Mouse (Mus musculus): ENCODE results near the gene Rsl1d1.
"Not testable (repeated sequence)": the region's sequence is repeated elsewhere in the genome, so short reads cannot be mapped to it uniquely, and the experiment has no call there.

Gene Rsl1d1

DNA sequence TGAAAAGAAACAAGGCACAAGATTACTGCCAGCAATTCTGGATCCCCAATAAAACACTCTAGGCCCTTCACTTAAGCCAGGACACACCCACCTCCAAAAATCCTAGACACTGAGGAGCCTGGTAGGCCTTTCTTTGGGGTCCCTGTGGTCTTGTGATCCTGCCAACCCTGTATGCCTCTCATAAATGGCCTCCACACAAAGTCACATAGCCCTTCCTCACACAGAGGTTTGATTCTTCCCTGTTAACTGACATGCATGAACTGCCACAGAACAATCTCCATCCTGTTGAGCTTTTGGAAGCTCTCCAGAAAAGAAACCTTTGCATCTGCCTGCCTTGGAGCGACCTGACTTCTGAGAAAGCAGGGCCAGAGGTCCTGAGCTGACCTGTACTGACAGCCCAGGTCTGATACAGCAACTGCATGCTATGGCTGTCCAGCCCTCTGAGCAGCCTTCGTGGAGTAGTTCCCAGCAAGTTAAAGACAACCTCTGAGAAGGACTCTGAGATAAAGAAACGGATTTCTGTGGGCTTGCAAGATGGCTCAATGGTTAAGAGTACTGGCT is 38.4 kb downstream of the Rsl1d1 start:
- in situ Hi-C loops (cut with MboI, MseI): no loop called here

DNA sequence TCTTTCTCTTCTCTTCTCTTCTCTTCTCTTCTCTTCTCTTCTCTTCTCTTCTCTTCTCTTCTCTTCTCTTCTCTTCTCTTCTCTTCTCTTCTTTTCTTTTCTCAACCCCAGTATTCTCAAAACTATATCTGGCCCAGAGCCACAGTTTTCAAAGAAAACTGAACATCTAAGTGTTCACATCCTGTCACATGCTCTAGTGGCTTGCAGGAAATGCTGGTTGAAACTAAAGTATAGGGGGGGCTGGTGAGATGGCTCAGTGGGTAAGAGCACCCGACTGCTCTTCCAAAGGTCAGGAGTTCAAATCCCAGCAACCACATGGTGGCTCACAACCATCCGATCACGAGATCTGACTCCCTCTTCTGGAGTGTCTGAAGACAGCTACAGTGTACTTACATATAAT is 45.4 kb downstream of the Rsl1d1 start:
- in situ Hi-C loops (cut with MboI, MseI): not testable (repeated sequence)

DNA sequence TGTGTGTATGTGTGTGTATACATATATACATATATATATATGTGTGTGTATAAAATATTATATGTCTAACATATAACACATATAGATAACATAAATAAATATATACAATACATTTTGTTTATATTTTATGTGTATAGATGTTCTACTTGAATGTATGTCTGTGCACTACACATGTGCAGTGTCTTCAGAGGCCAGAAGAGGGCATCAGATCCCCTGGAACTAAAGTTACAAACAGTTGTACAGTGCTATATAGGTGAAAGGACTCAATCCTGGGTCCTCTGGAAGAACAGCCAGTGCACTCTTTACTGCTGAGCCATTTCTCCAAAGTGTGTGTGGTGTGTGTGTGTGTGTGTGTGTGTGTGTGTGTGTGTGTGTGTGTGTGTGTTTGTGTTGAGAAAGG is 48.6 kb downstream of the Rsl1d1 start:
- in situ Hi-C loops (cut with MboI, MseI): no loop called here

DNA sequence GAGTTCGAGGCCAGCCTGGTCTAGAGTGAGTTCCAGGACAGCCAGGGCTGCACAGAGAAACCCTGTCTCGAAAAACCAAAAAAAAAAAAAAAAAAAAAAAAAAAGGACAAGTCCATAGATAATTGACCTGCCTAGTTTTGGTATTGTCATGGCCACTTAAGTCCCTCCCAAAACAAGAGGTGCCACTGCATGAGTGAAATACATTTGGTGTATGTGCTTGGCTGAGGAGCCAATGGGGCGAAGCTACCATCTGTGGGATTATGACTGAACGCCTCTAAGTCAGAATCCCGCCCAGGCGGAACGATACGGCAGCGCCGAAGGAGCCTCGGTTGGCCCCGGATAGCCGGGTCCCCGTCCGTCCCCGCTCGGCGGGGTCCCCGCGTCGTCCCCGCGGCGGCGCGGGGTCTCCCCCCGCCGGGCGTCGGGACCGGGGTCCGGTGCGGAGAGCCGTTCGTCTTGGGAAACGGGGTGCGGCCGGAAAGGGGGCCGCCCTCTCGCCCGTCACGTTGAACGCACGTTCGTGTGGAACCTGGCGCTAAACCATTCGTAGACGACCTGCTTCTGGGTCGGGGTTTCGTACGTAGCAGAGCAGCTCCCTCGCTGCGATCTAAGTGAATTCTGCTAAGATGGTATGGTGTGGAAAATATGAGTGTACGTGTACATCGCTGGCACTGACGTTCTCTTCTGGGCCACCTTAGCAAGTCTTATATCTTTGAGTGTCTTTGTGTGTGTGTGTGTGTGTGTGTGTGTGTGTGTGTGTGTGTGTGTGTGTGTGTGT is 59.2 kb downstream of the Rsl1d1 start:
- in situ Hi-C loops (cut with MboI, MseI): loop anchor here (5.0 kb wide), 1 partner anchor 1312 kb away; no protein-coding TSS in a partner anchor
